Mouse (Mus musculus) right cerebral cortex, postnatal 14 days (tissue): ENCODE results near the gene Trim46.

Experiments
- DNase-seq: peaks from one replicate; pipeline ENCODE4 v3.0.0; 2022

Trim46 gene

DNA sequence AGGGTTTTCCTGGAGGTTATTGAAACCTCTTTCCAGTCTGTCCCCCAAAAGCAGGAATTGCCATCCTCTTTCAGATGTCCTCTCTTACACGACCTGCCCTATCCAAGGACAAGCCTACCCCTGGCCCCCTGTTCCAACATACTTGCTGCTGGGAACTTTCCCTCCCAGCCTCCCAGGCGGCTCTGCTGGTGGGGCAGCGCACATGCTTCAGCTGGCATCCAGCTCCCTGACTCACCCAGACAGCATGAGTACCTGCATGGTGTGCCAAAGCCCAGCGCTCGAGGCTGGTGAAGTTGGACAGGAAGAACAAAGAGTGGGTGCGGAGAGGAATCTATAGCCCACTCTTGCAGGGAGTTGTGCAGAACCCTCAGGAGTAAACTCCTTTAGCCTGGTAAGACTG is 24.8 kb upstream of the Trim46 start:
- DNase-seq = peak; percentile 58

DNA sequence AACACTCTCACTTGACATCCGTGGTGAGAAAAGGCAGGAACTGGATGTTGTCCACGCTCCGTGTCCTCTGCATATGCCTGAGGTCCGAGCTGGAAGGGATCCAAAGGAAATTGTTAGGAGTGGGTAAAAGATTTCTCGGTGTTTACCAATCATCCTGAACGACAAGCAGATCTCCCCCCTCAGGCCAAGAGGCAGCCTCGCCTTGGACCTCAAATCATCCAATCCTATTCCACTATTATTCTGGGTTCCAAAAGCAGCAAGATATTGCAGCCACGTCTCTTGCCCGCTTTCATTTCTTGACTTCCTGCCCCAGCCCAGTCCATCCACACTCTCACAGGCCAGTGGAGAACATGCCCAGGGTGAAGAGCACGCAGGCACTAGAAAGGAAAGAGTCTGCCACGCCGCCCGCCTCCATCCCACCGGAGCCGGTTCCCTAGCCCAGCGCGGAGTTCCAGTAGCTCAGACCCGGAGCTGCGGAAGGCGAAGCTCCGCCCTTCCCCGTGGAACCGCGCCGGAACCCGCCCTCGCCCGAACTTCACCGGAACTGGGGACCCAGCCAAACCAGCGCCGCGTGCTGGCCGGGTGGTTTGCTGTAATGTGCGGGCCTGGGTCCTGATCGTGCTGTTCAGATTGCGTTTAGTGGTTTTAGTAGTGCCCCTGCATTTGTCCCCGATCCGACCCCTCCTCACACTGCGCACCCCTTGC is 24.1 kb upstream of the Trim46 start, which contains the start of gene Slc50a1:
Gene Slc50a1 (minus strand): TSS at position 520 of the 705 bp plus-strand sequence.
- peak; percentile 87 for DNase-seq

DNA sequence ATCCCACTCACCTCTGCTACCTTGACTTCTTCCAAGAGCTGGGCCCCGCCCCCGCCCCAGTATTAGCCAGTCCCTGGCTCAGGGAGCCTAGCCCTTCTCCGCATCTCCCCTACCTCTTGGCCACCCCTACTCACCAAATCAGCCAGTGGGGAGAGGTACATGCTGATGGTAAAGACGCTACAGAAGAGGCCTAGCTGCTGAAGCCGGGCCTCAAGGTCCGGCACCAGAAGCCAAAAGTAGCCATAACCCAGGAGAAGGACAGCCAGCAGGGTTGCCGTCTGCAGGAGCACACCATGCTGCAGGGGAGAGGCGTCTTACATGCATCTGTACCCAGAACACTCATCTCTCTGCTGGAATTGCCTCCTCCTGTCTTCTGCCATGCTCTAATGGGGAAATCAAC is 22.8 kb upstream of the Trim46 start:
- no peak for DNase-seq

DNA sequence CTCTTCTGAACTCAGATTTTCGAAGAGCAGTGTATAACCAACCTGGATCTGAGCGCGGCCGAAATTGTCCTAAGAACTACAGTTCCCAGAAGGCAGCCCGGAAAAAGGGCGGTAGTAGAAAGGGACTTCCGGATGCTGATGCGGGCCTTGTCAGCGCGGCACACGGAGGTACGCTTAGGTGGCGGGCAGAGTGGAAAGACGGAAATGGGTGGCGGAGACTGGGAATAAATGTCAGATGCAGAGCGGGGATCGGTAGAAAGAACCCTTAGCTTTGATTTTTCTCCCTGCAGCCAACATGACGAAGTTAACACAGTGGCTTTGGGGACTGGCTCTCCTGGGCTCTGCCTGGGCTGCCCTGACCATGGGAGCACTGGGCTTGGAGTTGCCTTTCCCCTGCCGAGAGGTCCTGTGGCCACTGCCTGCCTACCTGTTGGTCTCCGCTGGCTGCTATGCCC is 20.4 kb upstream of the Trim46 start:
- DNase-seq = peak; percentile 78

DNA sequence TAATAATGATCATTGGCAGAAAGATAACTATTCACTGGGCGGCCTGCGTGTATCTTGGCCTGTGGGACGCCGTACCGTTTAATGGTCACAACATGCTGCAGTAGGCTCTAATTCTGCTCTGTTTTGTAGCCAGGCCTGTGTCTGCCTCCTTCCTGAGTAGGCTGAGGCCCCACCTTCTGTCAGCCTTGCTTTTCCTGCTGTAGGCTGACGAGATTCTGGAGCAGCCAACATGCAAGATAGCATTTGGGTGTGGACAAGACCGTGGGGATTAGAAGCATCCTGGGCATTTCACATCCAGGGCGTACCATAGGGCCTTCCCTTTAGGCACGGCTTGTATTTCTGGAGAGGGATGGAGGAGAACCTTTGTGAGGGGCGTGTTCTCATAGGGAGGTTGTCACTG is 16.3 kb upstream of the Trim46 start:
- no peak for DNase-seq

DNA sequence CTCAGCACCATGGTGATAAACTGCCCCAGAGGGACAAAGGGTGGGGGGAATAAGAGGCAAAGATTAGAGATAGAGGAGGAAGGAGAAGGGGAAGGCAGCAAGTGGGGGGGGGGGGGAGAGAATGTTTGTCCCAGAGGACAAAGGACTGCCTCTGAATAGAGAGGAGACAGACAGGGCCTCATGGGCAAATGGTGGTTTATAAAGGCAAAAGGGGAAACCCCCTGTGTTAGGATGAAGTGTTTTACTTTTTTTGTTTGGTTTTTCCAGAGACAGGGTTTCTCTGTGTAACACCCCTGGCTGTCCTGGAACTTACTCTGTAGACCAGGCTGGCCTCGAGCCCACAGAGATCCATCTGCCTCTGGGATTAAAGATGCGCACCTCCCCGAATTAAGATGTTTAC is 14.1 kb upstream of the Trim46 start:
- DNase-seq = no peak

DNA sequence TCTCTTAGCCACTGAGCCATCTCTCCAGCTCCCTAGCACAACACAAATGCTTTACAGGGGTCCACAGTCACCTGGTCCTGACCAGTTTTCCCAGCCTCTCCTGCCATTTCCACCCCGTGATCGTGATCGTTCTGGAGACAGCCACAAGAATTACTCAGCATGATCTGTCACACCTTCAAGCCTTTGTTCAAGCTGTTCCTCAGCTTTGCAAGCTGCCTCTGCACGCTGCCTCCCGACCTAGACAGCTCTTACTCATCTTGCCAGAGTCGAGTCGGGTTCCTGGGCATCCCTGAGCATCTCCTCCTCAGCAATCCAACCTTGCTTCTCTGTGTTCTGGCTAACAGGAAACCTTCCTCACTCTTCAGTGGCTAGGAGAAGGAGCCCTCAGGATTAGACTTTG is 13.0 kb upstream of the Trim46 start, which contains the start of gene Dpm3:
Gene Dpm3 (plus strand): TSS at position 283 of the 400 bp plus-strand sequence.
- no peak for DNase-seq

DNA sequence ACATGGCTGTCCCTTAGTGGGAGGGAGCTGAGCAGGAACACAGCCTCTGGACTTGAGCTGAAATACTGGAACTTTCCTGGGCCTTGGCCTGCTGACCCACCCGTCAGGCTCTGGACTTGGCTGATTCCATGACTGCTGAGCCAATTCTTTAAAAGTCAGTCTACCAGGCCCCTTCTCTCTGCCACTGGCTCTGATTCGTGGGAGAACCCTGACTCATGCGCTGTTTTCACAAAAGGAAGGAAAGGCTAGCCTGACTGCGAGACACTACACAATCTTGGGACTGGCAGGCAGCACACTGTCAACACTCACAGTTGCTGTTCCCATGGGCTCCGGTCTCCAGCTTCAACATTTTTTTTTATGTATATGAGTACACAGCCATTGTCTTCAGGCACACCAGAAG is 10.1 kb upstream of the Trim46 start:
- DNase-seq = no peak

DNA sequence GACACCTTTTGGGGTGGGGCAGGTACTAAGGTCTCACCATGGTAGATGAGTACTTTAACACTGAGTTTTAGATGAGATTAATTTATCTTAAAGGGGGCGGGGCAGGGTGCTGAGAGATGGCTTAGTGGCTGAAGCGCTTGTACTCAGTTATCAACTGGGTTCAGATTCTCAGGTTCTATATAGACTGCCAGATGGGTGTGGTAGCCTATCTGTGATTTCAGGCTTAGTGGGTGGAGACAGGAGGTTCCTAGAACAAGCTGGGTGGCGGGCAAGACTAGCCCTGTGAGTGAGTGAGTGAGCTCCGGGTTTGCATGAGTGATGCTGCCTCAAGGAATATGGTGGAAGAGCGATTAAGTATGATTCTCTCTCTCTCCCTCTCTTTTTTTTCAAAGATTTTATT is 8.9 kb upstream of the Trim46 start:
- no peak for DNase-seq

DNA sequence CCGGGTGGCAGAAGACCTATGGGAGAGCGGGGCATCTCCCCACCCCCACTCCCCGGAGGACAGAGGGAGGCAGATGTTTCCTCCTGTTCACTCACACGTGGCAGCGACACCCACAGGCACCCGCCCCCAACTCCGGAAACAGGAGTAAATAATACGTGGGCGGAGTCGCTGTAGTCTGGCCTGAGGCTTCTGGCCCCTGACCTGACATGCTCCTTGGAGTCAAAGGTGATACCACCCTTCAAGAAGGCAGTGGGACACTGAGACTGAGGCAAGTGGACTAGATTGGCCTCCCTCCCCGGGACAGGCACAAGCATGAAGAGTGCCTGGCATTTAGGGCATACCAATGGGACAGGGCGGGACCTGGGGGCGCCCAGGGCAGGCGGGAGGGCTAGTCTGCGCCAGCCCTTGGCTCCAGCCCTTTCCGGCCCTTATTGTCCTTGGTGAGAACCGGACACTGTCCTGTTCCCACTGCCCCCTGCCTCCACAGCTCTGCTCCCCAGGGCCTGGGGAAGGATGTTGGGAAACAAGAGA is 5.3 kb upstream of the Trim46 start:
- no peak for DNase-seq

DNA sequence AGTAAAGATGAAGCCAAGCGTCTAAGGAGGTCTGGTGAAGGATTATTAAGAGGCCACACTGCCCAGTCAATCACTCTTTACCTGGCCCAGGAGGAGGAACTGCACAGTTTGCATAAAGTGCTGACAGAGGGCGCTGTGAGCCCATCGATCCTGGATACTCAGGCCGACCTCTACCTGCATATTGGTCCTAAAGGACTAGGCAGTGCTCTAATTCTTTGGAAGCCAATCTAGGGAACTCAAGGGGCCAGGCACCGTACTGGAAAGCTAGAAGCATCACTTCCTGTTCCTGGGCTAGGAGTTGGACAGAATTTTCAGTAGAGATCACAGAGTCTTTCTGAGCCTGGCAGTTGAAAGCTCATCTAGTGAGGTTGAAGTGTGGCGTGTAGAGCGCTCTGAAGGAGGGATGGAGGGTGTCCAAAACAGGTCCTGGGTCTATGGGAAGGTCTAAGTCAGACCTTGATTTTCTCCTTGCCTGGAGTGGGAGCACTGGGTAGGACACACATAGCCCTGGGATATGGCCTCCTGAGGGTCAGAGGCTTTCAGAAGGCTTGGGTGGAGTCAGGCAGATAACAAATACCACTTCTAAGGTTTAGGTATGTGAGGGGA is 4.4 kb upstream of the Trim46 start:
- DNase-seq = no peak

DNA sequence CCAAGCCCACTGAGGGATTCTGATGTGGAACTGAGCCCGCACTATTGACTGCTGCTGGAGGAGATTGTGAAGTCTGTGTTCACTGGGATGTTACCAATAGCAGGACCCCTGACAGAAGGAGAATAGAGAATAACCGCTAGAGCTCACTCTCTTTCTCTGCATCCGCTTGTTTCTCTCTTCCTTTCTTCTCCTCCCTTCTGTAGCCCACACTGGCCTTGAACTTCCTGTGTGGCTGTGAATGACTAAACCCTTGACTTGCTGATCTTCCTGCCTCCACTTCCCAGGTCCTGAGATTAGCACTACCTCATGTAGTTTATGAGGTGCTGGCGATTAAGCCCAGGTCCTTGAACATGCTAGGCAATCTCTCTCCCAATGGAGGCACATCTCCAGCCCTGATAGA is 1.4 kb upstream of the Trim46 start:
- no peak for DNase-seq

DNA sequence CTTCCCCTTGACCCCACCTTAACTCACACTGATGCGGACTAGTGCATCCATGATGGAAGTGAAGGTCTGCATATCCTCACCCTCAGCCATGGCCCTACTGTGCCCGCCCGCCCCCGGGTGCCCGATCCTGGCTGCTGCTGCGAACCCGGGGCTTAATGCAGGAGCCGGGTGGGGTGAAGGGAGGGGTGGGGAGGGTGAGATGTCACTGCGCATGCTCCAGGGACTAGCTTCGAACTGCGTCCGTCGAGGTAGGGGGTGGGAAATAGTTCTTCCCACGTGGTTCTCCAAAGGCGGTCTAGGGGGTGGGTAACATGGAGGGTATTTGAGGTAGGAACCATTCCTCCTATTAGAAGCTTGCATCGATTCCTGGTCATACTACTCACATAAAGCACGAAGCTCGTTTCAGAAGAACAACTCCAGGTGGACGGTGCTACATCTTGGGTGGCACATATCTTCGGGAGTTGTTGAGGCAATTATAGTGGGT is 379 bp downstream of the Trim46 start, which contains the start of gene Krtcap2:
Gene Krtcap2 (plus strand): TSS at position 279 of the 484 bp plus-strand sequence.
- peak; percentile 75 for DNase-seq

DNA sequence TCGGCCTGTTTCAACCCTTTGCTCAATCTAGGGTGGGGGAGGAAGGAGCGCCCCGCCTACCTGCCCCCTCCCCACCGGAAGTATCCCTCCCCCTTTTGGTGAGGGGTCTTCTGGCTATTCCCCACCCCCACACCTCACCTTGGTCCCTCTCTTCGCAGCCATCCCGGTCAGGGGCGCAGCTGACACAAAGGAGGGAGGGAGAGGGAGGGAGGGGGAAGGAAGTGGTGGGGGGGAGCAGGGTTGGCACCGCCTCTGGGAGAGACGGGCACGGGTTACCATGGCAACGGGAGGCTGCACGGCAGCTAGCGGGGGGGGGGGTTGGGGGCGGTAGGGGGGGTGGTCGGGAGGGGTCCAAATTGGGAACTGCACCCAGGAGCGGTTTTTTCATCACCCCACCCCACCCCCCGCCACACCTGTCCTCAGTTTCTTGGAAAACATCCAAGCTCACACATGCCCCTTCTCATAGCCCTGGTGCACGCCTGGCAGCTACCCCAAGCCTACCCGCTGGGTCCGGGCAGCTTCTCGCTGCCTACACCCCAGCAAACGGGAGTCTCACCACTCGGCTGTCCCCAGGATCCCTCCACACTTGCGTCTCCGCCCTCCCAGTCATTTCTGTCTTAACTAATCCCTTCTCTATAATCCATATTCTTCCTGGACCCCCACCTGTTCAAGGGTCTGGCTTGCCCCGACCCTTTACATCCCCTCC is 974 bp downstream of the Trim46 start:
- peak; percentile 92 for DNase-seq

DNA sequence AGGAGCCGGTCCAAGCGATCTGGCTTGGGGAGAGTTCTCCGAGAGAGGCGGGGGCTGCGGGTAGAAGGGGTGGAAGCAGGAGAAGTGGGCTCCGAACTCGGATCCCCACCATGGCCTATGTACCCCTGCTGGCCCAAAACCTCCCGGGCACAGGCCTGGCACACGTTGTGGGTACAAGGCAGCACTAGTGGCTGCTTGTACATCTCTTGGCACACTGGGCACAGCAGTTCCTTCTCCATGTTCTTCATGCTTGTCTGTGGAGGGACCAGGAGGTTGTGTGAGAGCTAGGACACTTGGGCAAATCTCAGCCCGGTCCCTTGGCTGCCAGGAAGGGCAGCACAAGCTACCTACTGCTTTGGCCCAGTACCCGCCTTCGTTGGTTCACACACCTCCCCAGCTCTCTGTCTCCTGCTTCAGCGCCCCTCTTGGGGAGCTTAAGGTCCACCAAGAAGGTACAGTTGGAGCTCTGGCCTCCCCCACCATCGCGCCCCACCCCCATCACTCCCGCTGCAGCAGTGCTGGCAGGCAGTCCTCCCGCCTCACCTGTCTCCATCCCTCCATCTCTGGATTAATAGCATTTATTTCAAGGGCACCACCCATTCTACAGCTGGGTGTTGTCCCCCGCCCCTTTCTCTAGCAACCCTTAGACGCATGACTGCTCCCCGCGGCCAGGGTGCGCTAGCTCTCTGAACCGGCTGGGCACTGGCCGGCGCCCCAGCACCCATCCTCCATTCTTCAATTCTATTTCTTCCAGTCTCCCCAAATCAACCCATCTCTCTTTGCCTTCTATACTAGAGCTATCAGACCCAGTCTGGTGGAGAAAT is 1.7 kb downstream of the Trim46 start:
- peak; percentile 62 for DNase-seq

DNA sequence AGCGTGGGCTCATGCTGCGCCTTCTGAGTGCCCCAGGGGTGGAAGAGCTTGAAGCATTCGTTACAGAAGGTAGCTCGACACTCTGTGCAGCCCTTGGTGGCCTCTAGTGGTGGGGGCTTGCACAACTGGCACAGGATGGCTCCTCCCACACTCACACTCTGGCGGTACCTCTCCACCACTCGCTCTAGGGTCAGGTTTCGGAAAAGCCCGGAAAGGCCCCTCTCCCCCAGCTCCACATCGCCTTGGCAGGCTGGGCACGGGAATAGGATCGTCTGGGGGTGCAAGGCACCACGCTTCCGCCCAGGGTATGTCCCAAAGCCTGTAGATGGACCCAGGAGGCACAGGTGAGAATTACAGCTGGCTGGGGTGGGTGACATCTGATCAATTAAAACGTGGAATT is 2.5 kb downstream of the Trim46 start:
- no peak for DNase-seq

DNA sequence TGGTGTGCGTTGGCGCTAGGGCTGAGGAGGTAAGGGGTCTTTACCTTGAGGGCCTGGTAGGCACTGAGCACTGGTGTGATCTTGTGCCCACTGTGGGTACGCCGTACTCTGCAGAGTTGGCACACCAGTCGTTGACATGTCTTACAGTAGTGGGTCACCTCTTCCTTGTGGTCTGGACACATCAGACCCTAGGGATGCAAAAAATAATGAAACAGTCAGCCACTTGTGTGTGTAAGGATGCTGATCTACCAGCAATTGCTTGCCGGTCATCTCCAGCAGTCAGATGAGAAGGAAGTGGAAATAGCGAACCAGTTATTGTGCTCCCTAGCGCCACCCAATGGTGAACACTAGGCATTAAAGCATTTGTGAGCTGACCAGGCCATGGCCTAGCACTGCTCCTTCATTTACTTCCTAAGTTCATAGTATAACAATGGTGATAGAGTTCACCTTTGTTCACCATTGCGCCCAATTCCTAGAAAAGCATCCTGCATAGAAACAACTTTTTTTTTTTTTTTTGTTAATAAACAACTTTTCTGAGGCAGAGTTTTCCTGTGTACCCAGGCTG is 3.7 kb downstream of the Trim46 start:
- DNase-seq = peak; percentile 68

DNA sequence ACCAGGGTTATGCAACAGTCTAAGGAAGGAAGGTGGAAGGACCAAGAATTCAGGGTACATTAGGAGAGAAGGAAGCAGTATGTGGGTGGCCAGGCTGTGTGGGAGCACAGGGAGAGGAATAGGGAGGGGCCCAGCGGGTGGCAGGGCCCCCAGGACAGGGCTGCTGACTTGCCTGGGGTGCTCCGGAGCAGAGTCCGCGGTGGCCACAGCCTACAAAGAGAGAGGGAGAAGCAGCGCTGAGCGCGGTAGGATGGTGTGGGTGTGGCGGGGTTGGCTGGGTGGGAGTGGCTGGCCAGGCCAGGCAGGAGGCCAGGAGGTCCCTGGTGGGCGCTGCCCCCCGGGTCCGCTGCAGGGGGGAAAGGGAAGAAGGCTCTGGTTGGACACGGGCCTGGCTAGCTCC is 7.6 kb downstream of the Trim46 start:
- no peak for DNase-seq

DNA sequence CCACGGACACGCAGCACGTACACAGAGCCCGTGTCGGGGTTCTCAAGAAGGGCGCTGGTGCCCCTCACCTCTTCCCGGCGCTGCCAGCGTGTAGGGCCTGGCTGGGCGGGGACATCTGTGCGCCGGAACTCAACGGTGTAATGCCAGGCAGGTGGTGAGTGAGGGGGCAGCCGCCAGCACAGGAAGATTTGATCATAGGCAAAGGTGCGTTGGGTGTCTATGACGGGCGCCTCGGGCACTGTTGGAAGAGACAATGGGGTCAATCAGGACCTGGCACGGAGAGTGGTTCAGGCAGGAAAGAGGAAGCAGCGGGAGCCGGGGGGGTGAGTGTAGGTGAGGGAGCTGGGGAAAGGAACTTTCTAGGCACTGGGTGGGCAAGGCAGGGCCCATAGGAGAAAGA is 8.4 kb downstream of the Trim46 start:
- DNase-seq = no peak

DNA sequence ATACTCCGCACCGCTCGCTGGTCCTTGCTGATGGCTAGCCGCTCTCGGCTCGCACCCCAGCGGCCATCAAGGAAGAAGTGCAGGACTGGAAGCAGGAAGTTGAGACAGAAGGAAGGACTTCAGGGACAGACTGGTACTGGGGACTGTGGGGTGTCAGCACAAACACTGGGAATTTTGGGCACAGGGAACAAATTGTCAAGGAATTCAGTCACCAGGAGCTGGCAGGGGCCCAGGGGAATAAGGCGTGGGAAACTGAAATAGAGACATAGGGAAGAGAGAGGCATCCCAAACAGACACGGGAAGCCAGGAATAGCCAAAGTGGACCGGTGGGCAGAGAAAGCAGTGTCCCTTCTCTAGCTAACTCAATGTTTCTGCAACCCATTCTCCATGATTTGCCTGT is 9.6 kb downstream of the Trim46 start:
- DNase-seq = no peak

DNA sequence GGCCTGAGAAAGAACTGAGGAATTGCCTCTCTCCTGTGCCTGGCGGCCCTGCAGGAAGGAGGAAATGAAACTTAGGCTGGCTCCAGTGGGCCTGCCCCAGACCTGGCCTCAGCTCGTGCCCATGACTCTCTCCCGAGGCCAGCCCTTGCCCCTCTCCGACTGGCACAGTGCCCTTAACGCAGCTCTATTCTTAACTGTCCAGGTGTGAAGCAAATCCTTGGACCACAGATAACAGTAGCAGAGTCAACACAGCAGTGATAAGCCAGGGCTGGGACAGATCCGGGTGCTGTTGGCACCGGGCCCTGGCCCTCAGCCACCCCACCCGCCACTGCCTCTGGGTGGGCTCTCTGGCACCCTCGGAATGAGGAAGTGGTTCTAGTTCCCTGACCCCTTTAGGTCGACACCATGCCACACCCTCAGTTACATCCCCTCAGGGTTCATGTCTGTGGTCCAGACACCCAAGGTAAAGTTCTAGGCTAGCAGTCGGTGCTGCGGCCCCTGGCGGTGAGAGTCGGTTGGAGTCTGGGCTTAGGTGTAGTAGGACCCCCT is 12.5 kb downstream of the Trim46 start:
- DNase-seq = no peak

DNA sequence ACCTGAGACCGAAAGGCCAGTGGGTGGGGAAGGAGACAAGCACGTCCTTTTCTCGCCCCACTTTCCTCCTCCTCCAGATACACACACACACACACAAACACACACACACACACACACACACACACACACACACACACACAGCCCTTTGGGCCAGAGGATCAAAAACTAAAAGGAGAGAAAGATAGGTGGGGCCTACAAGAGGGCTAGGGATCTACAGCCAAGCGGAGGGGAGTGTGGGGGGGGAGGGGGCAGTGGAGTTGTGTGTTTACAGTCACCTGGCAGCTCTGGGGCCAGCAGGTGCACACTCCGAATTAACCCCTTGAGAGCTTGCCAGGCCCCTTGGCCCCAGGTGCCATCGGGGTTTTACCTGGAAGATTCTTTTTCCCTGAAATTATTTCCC is 13.5 kb downstream of the Trim46 start:
- DNase-seq = no peak
